Mouse (Mus musculus) splenic B cell, adult 2 months (primary cell): ENCODE results near the gene Stx16.

Experiments used
- DNase-seq: peaks from one replicate; pipeline ENCODE4 v3.0.0-alpha.2; 2011; ENCODE audit warnings: low read depth, low spot score
- H3K27me3 ChIP-seq: 2 replicates; pipeline ENCODE4 v1.6.1; 2012; ENCODE audit warnings: mild to moderate bottlenecking, low read length, moderate library complexity, mixed read lengths; ENCODE audit not compliant: control insufficient read depth, poor library complexity, insufficient read depth, severe bottlenecking
- H3K36me3 ChIP-seq: 2 replicates; pipeline ENCODE4 v1.6.1; 2012; ENCODE audit warnings: mild to moderate bottlenecking, low read length, moderate library complexity, mixed read lengths; ENCODE audit not compliant: control insufficient read depth, poor library complexity, insufficient read depth, severe bottlenecking

Gene Stx16

DNA sequence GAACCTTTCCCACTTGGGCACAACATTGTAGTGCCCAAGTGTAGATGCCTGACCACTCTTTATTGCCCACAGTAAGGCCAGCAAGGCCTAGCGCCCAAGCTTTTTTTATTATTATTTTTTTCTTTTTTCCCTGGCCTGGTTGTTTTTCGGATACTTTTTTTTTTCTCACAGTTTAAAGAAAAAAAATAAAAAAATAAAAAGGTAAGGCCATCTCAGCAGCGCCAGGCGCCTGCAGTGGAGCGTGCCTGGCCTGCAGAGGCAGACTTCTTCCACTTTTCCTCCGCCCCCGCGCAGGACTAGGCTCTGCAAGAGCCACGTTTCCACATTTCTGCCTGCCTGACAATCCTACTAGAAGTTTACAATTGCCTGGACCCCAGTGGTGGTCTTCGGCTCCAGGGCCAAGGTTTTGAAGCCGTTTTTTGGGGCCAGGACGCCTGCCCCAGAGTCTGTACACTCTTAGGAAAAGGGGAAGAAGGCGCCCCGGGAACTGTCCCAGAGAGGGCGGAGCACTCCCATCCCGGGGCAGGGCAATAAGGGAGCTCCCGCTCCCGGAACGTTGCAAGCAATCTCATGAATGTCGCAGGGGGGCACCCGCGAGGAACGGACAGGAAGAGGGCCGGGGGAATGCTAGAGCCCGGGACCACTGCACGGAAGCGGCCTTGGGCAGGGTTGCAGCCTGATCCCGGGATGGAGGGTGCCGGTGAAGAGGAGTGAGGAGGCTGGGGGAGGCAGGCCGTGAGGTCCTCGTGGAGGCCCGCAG lies at the start of gene Stx16:
Stx16 (plus strand) TSS at position 636 of the 760 bp plus-strand sequence.
- peak; percentile 76 for DNase-seq
- Histone ChIP-seq H3K36me3 (no peaks in the 10 kb centered on the region), H3K27me3 (no peaks in the 10 kb centered on the region)

DNA sequence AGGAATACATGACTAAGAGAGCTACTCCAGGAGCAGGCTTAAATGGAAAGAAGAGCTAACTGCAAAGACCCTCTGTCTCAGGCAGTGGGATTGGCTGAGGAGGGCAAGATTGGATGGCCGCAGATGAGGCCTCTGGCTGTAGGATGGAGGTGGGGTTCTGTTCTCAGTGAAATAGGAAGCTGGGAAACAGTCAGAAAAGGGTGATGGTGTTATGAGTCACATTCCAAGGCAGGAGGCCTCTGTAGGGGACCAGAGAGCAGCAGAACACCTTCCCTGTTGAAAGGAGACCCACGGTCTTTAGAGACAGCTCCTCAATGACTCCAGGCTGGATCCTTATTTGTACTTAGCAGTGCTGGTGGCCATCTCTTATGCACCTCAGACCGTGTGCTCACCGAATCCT lies 49.7 kb upstream of the Stx16 start:
- DNase-seq, result no peak
- no peaks in the 10 kb centered on the region for H3K27me3 ChIP-seq
- H3K36me3 ChIP-seq, result no peaks in the 10 kb centered on the region

DNA sequence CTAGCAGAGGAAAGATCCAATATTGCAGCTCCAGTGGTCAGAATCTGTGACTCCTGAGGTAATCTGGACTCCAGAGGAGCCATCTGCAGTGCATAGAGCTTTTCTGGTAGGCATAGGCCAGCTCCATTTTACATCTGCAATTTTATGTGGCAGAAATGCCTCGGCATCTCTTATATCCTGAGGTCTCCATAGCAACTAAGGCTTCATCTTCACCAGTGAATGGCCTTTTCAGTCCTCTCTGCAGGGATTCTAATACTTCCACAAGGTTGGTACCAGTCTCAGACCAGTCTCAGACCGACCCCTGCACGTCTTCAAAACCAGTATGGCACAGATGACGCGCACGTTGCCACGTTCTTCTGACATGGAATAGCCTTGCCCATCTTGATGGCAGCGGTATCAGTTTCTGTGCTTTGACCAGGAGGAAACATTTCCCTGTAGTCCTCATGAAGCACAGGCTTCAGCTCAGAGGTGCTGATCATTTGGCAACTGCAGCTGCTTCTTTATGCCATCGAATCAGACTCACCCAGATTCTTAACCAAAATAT lies 42.8 kb upstream of the Stx16 start:
- no peaks in the 10 kb centered on the region for H3K36me3 ChIP-seq
- DNase-seq, result no peak
- no peaks in the 10 kb centered on the region for H3K27me3 ChIP-seq

DNA sequence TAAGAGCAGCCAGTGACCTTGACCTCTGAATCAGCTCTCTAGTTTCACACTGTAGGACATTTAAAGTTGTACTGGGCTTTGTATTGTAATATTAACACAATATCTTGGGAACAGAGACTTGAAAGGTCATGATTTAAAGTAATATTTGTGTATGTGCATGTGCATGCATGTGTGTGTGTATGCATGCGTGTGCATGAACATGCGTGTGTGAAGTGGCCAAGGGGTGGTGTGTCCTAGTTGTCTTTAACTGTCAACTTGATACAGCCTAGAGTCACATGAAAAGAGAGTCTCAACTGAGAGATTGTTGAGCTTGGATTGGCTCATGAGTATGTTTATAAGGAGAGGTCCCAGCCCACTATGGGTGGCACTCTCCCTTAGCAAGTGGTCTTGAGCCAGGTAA lies 28.5 kb upstream of the Stx16 start:
- Histone ChIP-seq H3K27me3 (no peaks in the 10 kb centered on the region), H3K36me3 (no peaks in the 10 kb centered on the region)
- no peak for DNase-seq

DNA sequence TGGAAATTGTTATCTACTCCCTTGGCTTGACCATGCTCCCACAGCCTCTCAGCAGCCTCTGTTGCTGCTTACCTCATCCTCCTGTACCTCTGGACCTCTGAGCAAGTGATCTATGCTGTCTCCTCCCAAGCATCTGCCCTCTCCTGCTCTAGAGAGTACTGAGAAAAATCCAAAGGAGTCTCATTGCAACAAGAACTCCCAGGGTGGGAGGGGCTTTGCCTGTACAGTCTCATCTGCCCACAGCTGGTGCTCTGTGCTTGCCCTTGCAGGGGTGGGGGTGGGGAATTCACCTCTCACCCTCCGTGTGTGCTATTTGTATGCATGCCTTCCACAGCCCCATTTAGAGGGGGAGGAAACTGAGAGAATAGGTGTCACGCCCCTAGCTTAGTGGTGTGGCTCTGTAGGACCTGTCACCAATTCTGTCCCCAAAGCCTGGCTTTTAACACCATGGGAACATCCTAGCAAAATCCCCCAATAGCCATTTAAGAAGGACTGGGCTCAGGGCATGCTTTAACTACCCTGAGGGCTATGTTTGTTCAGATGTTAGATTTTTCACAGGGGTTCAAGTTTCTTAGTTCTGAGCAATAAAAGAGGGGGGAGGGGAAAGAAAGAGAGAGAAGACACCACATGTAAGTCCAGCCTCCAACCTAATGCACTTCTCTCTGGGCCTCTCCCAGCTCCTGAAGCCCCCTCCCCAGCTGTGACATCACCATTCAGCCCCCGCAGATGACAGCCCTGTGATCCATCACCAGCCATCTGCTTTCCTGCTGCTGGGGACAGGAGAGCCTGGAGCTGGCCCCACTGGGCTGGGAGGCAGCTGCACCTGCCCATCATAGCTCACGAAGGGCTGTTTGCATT lies 26.4 kb upstream of the Stx16 start:
- Histone ChIP-seq H3K27me3 (no peaks in the 10 kb centered on the region), H3K36me3 (no peaks in the 10 kb centered on the region)
- no peak for DNase-seq

DNA sequence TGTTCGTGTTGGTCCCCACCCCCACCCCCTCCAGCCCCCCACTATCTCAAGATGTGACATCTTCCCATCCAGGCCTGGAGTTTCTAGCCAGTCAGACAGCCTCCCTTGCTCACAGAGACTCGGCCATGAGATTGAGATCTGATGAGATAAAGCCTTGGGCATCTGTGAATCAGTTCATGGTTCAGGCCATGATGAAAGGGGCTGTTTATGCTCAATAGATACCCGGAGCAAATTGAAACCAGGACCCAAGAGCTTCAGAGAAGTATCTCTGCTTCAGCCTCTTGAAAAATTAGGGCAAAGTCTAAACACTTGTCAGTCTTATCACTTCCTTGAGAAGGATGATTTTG lies 25.8 kb upstream of the Stx16 start:
- no peak for DNase-seq
- Histone ChIP-seq H3K27me3 (no peaks in the 10 kb centered on the region), H3K36me3 (no peaks in the 10 kb centered on the region)

DNA sequence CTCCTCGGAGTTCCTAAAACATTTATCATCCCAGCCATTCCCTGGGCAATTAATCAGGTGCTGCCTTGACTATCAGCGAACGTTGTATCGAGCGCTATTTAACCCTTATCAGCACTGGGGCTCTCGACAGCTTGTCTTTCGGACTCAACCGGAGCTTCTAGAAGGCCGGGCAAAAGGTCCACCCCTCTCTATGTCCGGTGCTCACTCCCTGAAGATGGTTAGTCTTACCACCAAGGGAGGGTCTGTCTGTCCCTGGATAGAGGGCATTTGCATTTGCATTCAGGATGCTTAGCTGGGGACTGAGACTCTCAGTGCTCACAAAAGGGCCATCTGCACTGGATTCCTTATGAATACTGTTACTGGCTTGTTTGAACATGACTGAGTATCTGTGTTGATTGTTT lies 25.0 kb upstream of the Stx16 start:
- H3K27me3 ChIP-seq, result no peaks in the 10 kb centered on the region
- H3K36me3 ChIP-seq, result no peaks in the 10 kb centered on the region
- no peak for DNase-seq

DNA sequence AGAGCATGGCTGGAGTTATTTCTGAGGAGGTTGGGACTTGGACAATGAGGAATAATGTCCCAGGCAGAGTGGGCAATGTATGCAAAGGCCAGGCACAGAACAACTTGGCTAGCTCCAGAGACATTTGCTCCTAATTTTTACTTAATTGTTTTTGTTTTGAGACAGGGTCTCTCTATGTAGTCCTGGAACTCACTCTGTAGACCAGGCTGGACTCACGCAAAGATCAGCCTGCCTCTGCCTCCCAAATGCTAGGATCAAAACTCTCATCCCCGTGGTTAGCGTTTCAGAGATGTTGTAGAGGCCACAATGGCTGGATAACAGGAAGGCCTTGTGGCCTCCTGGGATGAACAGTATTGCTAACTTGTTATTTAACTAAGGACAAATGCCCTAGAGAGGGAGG lies 21.6 kb upstream of the Stx16 start:
- Histone ChIP-seq H3K27me3 (no peaks in the 10 kb centered on the region), H3K36me3 (no peaks in the 10 kb centered on the region)
- DNase-seq, result no peak

DNA sequence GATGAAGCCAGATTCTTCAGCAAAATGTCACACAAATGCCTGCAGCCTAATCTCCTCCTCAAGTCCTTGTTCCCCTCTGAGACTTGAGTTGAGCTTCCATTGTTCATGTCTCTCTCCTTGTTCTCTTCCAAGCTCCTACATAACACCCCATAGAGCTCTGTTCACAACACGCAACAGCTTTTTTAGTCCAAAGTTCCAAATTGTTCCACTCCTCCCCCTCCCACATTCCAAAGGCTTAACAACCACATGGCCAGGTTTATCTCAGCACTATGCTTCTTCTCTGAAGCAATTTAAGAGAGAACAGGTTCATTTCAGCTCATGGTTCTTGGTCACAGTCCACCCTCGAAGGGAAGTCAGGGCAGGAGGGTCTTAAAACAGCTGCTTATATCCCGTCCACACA lies 18.4 kb upstream of the Stx16 start:
- no peaks in the 10 kb centered on the region for H3K27me3 ChIP-seq
- H3K36me3 ChIP-seq, result no peaks in the 10 kb centered on the region
- DNase-seq, result no peak

DNA sequence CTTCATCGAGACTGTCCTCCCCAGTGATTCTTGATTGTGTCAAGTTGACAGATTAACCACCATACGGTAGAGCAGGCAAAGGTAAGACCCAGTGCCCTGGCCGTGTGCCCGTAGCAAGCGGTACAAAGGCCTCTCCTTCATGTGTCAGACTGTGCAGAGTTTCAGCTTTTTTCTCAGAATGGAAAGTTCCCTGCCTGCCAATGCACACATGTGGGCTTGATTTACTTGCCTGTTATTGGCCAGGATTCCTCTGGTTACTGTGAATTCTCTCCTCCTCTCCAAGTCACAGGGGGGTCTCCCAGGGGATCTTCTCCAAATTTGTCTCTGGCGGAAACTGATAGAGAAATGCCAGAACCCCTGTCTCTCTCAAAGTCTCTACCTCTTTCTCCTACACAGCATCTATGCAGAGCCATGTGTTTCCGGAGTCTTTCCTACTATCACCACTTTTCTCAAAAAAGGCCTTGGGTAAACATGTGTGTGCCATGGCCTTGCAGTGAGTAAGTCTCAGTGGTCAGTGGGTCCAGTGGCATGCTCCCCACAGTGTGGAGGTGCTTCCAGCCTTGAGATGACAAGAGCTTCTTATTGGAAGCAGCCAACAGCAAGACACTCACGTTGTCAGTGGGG lies 17.7 kb upstream of the Stx16 start:
- Histone ChIP-seq H3K36me3 (no peaks in the 10 kb centered on the region), H3K27me3 (no peaks in the 10 kb centered on the region)
- DNase-seq, result no peak

DNA sequence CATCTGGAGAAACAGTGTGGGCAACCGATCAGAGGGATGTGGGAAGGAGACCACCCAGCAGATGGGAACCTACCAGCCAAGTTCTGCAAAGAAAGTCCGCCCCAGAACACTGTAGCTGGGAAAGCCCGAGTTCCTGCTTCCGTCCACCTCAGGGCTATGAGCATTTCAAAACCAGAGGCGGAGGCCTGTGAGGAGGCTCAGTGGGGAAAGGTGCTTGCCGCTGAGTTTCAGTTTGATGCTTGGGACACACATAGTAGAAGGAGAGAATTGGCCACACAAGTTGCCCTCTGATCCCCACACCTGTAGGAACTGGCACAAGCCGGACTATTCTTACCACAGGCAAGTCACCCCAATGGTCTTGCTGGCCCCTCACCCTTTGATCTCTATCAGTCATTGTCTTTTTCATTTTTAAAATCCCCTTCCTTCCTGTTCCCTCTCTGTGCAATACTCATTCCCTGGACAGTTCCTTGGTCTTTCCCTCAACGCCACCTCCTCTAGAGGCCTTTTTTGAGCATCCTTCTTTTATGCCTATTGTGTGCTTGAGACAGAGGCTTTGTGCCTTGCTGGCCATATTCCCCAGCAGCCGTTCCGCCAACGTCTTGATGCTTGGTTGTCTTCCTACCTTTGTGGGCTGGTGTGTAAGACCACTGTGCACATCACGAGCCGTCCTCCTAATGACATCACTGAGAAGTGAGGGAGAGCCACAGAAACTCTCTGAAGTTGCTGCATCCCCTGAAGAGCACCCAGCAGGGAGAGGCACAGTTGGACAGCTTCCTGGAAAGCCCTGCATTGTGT lies 16.3 kb upstream of the Stx16 start:
- no peak for DNase-seq
- Histone ChIP-seq H3K27me3 (no peaks in the 10 kb centered on the region), H3K36me3 (no peaks in the 10 kb centered on the region)

DNA sequence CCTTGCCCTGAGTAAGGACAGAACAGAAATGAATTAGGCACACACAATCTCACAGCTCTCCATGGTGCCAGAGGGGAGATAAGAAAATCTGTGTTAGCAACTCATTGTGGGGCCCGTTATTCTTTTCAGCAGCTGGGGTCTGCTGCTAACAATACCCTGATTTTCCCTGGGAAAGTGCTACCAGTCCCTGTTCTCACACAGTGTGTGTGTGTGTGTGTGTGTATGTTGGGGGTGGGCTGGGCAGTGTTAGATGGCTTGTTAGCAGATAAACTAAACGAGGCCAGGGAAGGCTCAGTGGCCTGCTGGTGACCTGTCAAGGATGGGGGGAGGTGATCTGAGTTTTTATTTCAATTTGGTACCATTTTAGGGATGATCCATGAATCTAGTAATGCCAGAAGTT lies 14.9 kb upstream of the Stx16 start:
- Histone ChIP-seq H3K27me3 (no peaks in the 10 kb centered on the region), H3K36me3 (no peaks in the 10 kb centered on the region)
- no peak for DNase-seq

DNA sequence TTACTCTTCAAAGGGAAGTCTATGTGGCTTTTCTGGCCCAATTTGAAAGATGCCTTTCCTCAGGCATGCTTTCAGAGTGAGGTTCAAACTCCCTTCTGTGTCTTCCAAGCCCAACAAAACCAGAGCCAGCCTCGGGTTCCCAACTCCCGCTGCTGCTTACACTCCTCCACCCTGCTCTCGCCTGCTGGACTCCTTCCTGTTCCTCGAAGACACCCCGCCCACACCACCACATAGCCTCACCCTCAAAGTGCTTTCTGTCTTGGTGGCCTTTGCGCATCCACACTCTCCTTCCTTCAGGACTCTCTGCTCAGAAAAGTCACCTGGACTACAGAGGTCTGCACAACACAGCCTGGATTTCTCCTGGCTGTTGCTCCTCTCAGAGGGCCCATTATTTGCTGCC lies 13.0 kb upstream of the Stx16 start:
- Histone ChIP-seq H3K36me3 (no peaks in the 10 kb centered on the region), H3K27me3 (no peaks in the 10 kb centered on the region)
- no peak for DNase-seq

DNA sequence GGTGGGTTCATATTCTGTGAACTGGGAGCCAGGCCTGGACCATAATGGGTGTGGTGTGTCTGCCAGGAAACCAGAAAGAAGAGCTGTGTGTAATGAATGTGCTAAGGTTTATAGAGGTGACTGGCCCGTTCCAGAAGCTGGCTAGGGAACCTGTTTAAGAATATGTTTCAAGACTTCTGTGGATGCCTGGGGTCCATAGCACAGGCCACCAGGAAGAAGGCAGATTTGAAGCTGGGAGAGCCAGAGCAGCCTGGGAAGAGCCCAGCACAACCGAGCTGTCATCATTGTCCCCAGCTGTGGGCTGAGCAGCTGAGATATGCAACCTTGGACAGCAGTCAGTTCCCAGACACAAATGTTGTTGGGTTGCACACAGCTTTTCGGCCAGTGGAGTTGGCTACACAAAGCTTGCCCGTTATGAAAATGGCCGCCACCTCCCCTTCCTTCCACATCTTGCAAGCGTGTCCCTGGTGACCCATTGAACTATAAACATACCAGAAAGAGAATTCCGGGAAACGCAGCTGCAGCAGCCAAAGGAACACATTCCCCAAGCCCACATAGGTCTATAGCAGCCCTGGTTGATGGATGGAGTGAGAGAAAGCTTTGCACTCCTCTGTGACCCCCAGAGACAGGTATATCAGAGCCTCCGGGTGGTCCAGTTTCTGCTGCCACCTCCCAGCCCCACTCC lies 12.4 kb upstream of the Stx16 start:
- no peaks in the 10 kb centered on the region for H3K36me3 ChIP-seq
- DNase-seq, result no peak
- H3K27me3 ChIP-seq, result no peaks in the 10 kb centered on the region
